Mouse (Mus musculus): ENCODE measurements around the gene Vamp3. TPM values are rescaled to one million over a fixed set of nuclear protein-coding genes. Genes with fewer than 3 reads are reported as not detected.
A peak's percentile ranks its signal among the peaks of the same experiment; 100 is the strongest.

The Vamp3 gene
- 101 and 106 TPM in 2 replicates for polyA plus RNA-seq (2015; fragmentation: Nextera tagmentation; extraction: Ambion mirVana)

GRCm38 (mm10) chr4:151057347-151058321, at the start of gene Vamp3:
Vamp3 (minus strand) TSS chr4:151057963.
- WGBS = under 1% methylated on average over 111 of the region's 114 CpGs
- peak within 1 kb of the TSS; percentile 97 for H3K27ac ChIP-seq (ENCODE audit: low read length)
- peak within 1 kb of the TSS; percentile 84 for H3K4me2 ChIP-seq (ENCODE audit: low read depth, low read length)
- peaks cover 5% of the 10 kb centered on the region for H3K4me1 ChIP-seq (ENCODE audit: control insufficient read depth, insufficient read depth, low read length)
- peaks cover 21% of the 10 kb centered on the region for H3K36me3 ChIP-seq (ENCODE audit: control insufficient read depth, insufficient read depth)
- peak; percentile 100 for ATAC-seq (replicated peaks; ENCODE audit: extremely low read depth, insufficient read depth, low FRiP score)
- H3K4me3 ChIP-seq (ENCODE audit: low read length) = peak within 1 kb of the TSS; percentile 94
- H3K9me3 ChIP-seq (replicated peaks; ENCODE audit: control insufficient read depth, low read length) = no peaks in the 10 kb centered on the region
- H3K9ac ChIP-seq (ENCODE audit: low read length) = peak within 1 kb of the TSS; percentile 93
- H3K27me3 ChIP-seq (ENCODE audit: control insufficient read depth, insufficient read depth, low read length) = no peaks in the 10 kb centered on the region

GRCm38 (mm10) chr4:151106468-151106867, 48.7 kb upstream of the Vamp3 start:
- ATAC-seq (replicated peaks; ENCODE audit: extremely low read depth, insufficient read depth, low FRiP score) = no peak
- H3K36me3 ChIP-seq (ENCODE audit: control insufficient read depth, insufficient read depth) = no peaks in the 10 kb centered on the region
- peak overlapping the region; percentile 92 for H3K27ac ChIP-seq (ENCODE audit: low read length)
- H3K4me3 ChIP-seq (ENCODE audit: low read length) = peak overlapping the region; percentile 65
- peak overlapping the region; percentile 84 for H3K9ac ChIP-seq (ENCODE audit: low read length)
- no peaks in the 10 kb centered on the region for H3K9me3 ChIP-seq (replicated peaks; ENCODE audit: control insufficient read depth, low read length)
- peak overlapping the region; percentile 70 for H3K4me2 ChIP-seq (ENCODE audit: low read depth, low read length)
- 27% methylated on average over 10 of the region's 10 CpGs for WGBS
- H3K27me3 ChIP-seq (ENCODE audit: control insufficient read depth, insufficient read depth, low read length) = peaks cover 28% of the 10 kb centered on the region
- peaks cover 23% of the 10 kb centered on the region for H3K4me1 ChIP-seq (ENCODE audit: control insufficient read depth, insufficient read depth, low read length)

GRCm38 (mm10) chr4:151105886-151106285, 48.1 kb upstream of the Vamp3 start:
- 47% methylated on average over 6 of the region's 6 CpGs for WGBS
- peak overlapping the region; percentile 92 for H3K27ac ChIP-seq (ENCODE audit: low read length)
- H3K36me3 ChIP-seq (ENCODE audit: control insufficient read depth, insufficient read depth) = no peaks in the 10 kb centered on the region
- H3K9me3 ChIP-seq (replicated peaks; ENCODE audit: control insufficient read depth, low read length) = no peaks in the 10 kb centered on the region
- H3K4me2 ChIP-seq (ENCODE audit: low read depth, low read length) = peak overlapping the region; percentile 70
- peaks cover 27% of the 10 kb centered on the region for H3K27me3 ChIP-seq (ENCODE audit: control insufficient read depth, insufficient read depth, low read length)
- H3K9ac ChIP-seq (ENCODE audit: low read length) = peak overlapping the region; percentile 84
- H3K4me1 ChIP-seq (ENCODE audit: control insufficient read depth, insufficient read depth, low read length) = peaks cover 23% of the 10 kb centered on the region
- no peak for ATAC-seq (replicated peaks; ENCODE audit: extremely low read depth, insufficient read depth, low FRiP score)
- peak overlapping the region; percentile 65 for H3K4me3 ChIP-seq (ENCODE audit: low read length)

- ATAC-seq (replicated peaks; ENCODE audit: extremely low read depth, insufficient read depth, low FRiP score) = no peak
- Histone ChIP-seq H3K27ac (ENCODE audit: low read length) (peak overlapping the region; percentile 71), H3K36me3 (ENCODE audit: control insufficient read depth, insufficient read depth) (no peaks in the 10 kb centered on the region), H3K4me3 (ENCODE audit: low read length) (peak overlapping the region; percentile 19), H3K27me3 (ENCODE audit: control insufficient read depth, insufficient read depth, low read length) (peaks cover 13% of the 10 kb centered on the region), H3K4me1 (ENCODE audit: control insufficient read depth, insufficient read depth, low read length) (peaks cover 31% of the 10 kb centered on the region), H3K9ac (ENCODE audit: low read length) (peak overlapping the region; percentile 43), H3K9me3 (replicated peaks; ENCODE audit: control insufficient read depth, low read length) (no peaks in the 10 kb centered on the region), H3K4me2 (ENCODE audit: low read depth, low read length) (peak overlapping the region; percentile 52)
- WGBS = 43% methylated on average over 10 of the region's 10 CpGs
Observed at GRCm38 (mm10) chr4:151104147-151104546, 46.4 kb upstream of the Vamp3 start.

GRCm38 (mm10) chr4:151103646-151104045, 45.9 kb upstream of the Vamp3 start:
- peak overlapping the region; percentile 43 for H3K9ac ChIP-seq (ENCODE audit: low read length)
- peaks cover 32% of the 10 kb centered on the region for H3K4me1 ChIP-seq (ENCODE audit: control insufficient read depth, insufficient read depth, low read length)
- no peak overlapping the region for H3K4me3 ChIP-seq (ENCODE audit: low read length)
- peaks cover 11% of the 10 kb centered on the region for H3K27me3 ChIP-seq (ENCODE audit: control insufficient read depth, insufficient read depth, low read length)
- no peaks in the 10 kb centered on the region for H3K9me3 ChIP-seq (replicated peaks; ENCODE audit: control insufficient read depth, low read length)
- ATAC-seq (replicated peaks; ENCODE audit: extremely low read depth, insufficient read depth, low FRiP score) = no peak
- no peaks in the 10 kb centered on the region for H3K36me3 ChIP-seq (ENCODE audit: control insufficient read depth, insufficient read depth)
- 55% methylated on average over 11 of the region's 11 CpGs for WGBS
- H3K4me2 ChIP-seq (ENCODE audit: low read depth, low read length) = peak overlapping the region; percentile 52
- H3K27ac ChIP-seq (ENCODE audit: low read length) = peak overlapping the region; percentile 71

GRCm38 (mm10) chr4:151097104-151097438, 39.3 kb upstream of the Vamp3 start:
- H3K9ac ChIP-seq (ENCODE audit: low read length) = peak overlapping the region; percentile 77
- 35% methylated on average over 11 of the region's 11 CpGs for WGBS
- ATAC-seq (replicated peaks; ENCODE audit: extremely low read depth, insufficient read depth, low FRiP score) = peak; percentile 75
- H3K4me3 ChIP-seq (ENCODE audit: low read length) = peak overlapping the region; percentile 39
- peak overlapping the region; percentile 61 for H3K4me2 ChIP-seq (ENCODE audit: low read depth, low read length)
- H3K4me1 ChIP-seq (ENCODE audit: control insufficient read depth, insufficient read depth, low read length) = peaks cover 53% of the 10 kb centered on the region
- H3K36me3 ChIP-seq (ENCODE audit: control insufficient read depth, insufficient read depth) = no peaks in the 10 kb centered on the region
- no peaks in the 10 kb centered on the region for H3K9me3 ChIP-seq (replicated peaks; ENCODE audit: control insufficient read depth, low read length)
- no peaks in the 10 kb centered on the region for H3K27me3 ChIP-seq (ENCODE audit: control insufficient read depth, insufficient read depth, low read length)
- H3K27ac ChIP-seq (ENCODE audit: low read length) = peak overlapping the region; percentile 97

- 40% methylated on average over 18 of the region's 18 CpGs for WGBS
- peak overlapping the region; percentile 97 for H3K27ac ChIP-seq (ENCODE audit: low read length)
- peaks cover 56% of the 10 kb centered on the region for H3K4me1 ChIP-seq (ENCODE audit: control insufficient read depth, insufficient read depth, low read length)
- peak overlapping the region; percentile 39 for H3K4me3 ChIP-seq (ENCODE audit: low read length)
- no peaks in the 10 kb centered on the region for H3K27me3 ChIP-seq (ENCODE audit: control insufficient read depth, insufficient read depth, low read length)
- peak overlapping the region; percentile 61 for H3K4me2 ChIP-seq (ENCODE audit: low read depth, low read length)
- ATAC-seq (replicated peaks; ENCODE audit: extremely low read depth, insufficient read depth, low FRiP score) = peak; percentile 64
- no peaks in the 10 kb centered on the region for H3K9me3 ChIP-seq (replicated peaks; ENCODE audit: control insufficient read depth, low read length)
- H3K9ac ChIP-seq (ENCODE audit: low read length) = peak overlapping the region; percentile 77
- no peaks in the 10 kb centered on the region for H3K36me3 ChIP-seq (ENCODE audit: control insufficient read depth, insufficient read depth)
Observed at GRCm38 (mm10) chr4:151096334-151097103, 38.8 kb upstream of the Vamp3 start.

- Histone ChIP-seq H3K4me1 (ENCODE audit: control insufficient read depth, insufficient read depth, low read length) (peaks cover 67% of the 10 kb centered on the region), H3K9me3 (replicated peaks; ENCODE audit: control insufficient read depth, low read length) (no peaks in the 10 kb centered on the region), H3K9ac (ENCODE audit: low read length) (peak overlapping the region; percentile 62; the same call in 1 of the 2 replicates), H3K27me3 (ENCODE audit: control insufficient read depth, insufficient read depth, low read length) (no peaks in the 10 kb centered on the region), H3K27ac (ENCODE audit: low read length) (peak overlapping the region; percentile 97), H3K4me2 (ENCODE audit: low read depth, low read length) (peak overlapping the region; percentile 61), H3K36me3 (ENCODE audit: control insufficient read depth, insufficient read depth) (no peaks in the 10 kb centered on the region), H3K4me3 (ENCODE audit: low read length) (no peak overlapping the region)
- no peak for ATAC-seq (replicated peaks; ENCODE audit: extremely low read depth, insufficient read depth, low FRiP score)
- WGBS = 39% methylated on average over 2 of the region's 2 CpGs
Observed at GRCm38 (mm10) chr4:151095207-151095606, 37.4 kb upstream of the Vamp3 start.

All from heart, embryonic 16.5 days (tissue).